Mouse (Mus musculus) cerebellum, adult (tissue): Measurements from ENCODE around the gene Olfr120.
"Not testable (repeated sequence)": the region's sequence is repeated elsewhere in the genome, so short reads cannot be mapped to it uniquely, and the experiment has no call there.

Experiments
- ATAC-seq: cut with Nextera tagmentation; 2 replicates; pipeline ENCODE4 v1.9.2; 2017; ENCODE audit warnings: mild to moderate bottlenecking, moderate library complexity, mixed read lengths; ENCODE audit not compliant: insufficient number of reproducible peaks, low FRiP score, low TSS enrichment

Gene Olfr120

GRCm38 (mm10) chr17:37721508-37721907, at the start of gene Olfr120:
Gene Olfr120 (plus strand): TSS chr17:37721808.
- ATAC-seq = no peak

GRCm38 (mm10) chr17:37696264-37696663, 25.3 kb upstream of the Olfr120 start, which contains the start of gene Olfr119:
Gene Olfr119 (plus strand): TSS chr17:37696564.
- ATAC-seq = not testable (repeated sequence)

- ATAC-seq = no peak
Measured at GRCm38 (mm10) chr17:37738070-37738469, 16.5 kb downstream of the Olfr120 start.

DNA sequence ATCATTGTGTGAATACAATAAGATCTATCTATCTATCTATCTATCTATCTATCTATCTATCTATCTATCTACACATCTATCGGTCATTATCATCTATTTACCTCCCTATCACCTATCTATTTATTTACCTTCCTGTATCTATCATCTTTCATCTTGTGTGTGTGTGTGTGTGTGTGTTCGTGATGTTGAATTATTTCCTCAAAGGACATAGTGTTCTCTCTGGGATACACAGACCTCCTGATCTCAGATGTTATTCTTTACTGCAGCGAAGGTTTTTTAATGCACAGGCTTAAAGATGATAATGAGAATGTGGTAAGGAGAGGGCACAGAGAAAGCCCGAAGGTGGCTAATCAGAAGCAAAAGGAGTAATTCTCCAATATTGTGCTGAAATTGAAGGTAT, 46.7 kb downstream of the Olfr120 start, which contains the start of gene Olfr122:
Gene Olfr122 (plus strand): TSS at position 301 of the 400 bp plus-strand sequence.
- ATAC-seq = no peak
